Mouse (Mus musculus): ENCODE data around the gene Cckar. TPM values are rescaled to one million over a fixed set of nuclear protein-coding genes. Genes with fewer than 3 reads are reported as not detected.

The Cckar gene
- total RNA-seq (2015; ENCODE audit: low replicate concordance), result not detected in 2 replicates
- total RNA-seq (2017; ENCODE audit: low replicate concordance), result not detected in 2 replicates

DNA sequence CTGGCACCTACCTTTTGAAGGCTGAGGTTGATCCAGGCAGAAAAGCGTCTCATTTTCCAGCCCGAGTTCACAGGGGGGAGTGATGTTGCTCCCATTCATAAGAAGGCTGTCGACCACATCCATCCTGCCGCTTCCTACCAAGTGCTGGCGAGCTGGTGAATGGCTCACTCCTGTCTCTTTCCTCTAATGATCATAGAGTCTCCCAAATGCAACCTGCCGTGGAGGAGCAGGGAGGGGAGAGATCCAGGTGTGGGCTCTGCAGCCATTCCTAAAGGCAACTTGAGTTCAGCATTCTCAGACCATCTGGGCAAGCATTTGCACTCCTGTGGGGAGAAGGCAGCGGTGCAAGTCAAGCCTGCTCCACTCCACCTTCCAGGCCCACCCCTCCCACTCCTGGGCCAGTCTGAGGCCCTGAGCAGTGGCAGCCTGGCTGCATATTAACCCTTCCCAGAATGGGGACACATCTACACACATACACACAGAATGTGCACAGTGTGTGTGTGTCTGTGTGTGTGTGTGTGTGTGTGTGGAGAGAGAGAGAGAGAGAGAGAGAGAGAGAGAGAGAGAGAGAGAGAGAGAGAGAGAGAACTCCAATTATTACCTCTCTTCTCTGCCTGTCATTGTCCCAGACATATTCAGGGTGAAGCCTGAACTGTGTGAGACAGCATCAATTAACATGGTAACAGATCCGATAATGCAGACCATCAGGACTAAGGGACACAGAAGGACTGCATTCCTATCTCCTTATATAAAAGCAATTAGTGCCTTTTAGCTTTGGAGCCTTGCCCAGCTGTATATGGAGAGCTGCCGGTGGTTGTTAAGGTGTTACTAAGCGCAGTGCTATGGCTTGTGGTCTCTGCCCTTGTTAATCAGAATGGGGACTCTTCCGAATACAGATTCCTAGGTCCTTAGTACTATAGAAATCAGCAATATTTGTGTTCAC lies at the start of gene Cckar:
TSS of gene Cckar (minus strand) at position 471 of the 943 bp plus-strand sequence.
- no peak for ATAC-seq (replicated peaks; ENCODE audit: low FRiP score, poor library complexity, severe bottlenecking)

DNA sequence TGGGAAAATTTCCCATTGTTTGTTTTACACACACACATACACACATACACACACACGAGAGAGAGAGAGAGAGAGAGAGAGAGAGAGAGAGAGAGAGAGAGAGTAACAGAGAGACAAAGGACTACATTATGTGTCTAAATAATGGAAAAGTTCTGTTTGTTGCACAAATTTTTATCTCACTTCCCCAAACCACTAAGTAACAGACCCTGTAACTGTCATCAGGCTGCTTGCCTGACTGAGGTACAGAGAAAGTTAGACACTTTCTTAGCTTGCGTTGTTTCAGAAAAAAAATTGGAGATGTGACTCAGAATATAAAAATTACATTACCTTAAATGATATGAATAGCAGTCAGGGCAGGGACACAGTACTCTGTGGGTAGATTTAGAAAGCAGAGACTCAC lies 36.6 kb upstream of the Cckar start:
- ATAC-seq (replicated peaks; ENCODE audit: low FRiP score, poor library complexity, severe bottlenecking), result no peak

DNA sequence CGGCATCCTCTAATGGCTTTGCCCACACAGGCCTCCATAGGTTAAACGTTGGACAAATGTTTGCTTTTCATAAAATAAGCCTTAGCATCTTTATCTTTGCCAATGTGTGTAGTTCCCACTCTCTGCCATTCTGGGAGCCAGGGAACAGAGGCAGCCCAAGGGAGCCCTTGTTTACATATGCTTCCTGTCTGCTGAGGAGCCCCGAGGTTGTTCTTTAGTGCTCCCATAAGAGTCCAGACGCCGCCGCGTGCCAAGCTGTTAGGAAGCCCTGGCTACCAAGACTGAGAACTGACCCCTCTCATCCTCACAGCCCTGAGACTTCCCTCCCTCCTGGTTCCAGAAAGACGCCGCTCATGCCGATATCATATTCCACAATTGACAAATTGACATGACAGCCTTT lies 25.4 kb upstream of the Cckar start:
- ATAC-seq (replicated peaks; ENCODE audit: low FRiP score, poor library complexity, severe bottlenecking), result no peak

DNA sequence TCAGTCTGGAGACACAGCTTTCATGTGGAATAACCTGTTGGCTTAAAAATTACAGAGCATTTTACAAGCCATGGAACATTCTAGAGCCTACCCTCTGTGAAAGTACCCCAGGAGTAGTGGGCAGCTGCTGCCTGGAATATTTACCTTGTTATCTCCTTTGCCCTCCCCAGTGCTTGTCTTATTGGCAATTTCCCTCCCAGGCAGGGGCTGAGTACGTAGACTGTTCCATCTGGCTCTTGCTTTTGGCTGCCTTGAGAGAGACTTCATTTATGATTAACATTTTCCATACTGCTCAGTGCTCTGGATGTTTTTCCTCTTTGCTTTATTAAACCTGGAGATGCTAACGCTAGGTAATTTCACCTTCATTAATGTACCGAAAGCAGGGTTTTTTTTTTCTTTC lies 20.1 kb upstream of the Cckar start:
- ATAC-seq (replicated peaks; ENCODE audit: low FRiP score, poor library complexity, severe bottlenecking), result no peak

DNA sequence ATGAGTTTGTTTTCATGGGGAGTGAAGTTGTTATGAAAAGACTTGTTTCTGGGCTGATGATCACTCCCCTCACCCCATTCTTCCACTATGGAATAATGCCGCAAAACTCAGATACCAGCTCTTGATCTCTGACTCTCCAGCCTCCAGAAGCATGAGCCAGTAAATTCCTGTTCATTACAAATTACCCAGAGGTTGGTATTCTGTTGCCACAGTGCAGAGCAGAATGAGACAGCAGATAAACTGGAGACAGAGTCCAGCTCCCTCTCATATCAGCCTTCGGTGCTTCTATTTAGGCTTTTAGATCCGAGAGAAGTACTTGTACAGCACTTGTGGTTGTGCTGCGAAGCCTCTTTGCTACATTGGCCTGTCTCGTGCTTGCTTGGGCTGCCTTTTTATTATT lies 18.5 kb upstream of the Cckar start:
- ATAC-seq (replicated peaks; ENCODE audit: low FRiP score, poor library complexity, severe bottlenecking), result no peak

DNA sequence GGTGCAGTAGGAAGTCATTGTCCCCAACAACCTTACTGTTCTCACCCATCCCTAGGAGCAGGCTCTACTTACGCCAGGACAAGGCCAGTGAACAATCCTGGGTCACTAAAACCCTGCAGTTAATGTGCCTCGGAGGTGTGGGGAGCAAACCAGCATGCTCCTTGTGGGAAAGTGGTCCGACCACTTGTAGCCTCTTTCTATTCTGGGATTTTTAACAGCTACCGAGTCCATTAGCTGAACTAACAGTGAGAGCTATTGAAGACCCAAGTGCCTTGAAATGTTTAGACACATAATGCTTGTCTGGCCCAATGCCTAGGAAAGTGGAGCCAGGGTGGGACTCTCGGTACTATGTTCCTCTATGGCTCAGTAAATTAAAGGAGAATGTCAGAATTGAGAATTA lies 9.0 kb upstream of the Cckar start:
- ATAC-seq (replicated peaks; ENCODE audit: low FRiP score, poor library complexity, severe bottlenecking), result no peak

DNA sequence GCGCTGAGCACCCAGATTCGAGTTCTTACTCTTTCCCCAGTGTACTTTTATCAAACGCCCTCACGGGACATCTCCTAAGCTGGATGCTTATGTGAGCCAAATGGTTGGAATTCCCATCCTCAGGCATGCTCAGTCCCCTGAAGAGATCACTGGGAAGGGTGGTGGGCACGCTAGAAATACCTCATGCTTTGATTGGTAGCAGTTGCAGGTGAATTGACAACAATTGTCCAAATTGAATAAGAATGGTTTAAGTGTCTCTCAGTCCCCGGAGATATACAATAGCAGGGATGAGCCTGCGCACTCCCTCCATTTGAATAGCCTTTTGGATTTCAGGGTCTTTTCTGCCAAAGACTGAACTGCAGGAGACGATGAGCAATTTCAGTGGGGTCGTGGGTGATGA lies 3.8 kb upstream of the Cckar start:
- no peak for ATAC-seq (replicated peaks; ENCODE audit: low FRiP score, poor library complexity, severe bottlenecking)

DNA sequence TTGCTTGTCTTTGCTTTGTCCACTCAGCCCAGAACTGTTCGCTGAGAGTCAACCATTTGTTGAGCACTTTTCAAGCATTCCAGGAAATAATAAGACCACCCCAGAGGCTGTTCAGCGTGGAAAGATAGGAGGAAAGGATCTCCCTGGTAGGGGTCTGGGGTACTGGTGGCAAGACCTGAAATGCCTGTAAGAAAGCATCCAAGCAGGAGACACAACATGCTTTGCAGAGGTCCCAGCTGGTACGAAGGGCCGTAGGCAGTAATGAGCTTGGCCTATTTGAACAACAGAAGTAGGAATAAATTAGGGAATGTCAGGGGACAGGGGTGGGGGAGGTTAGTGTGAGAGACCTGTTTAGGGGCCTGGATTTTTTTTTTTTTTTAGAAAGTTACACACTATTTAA lies 686 bp upstream of the Cckar start:
- ATAC-seq (replicated peaks; ENCODE audit: low FRiP score, poor library complexity, severe bottlenecking), result no peak

DNA sequence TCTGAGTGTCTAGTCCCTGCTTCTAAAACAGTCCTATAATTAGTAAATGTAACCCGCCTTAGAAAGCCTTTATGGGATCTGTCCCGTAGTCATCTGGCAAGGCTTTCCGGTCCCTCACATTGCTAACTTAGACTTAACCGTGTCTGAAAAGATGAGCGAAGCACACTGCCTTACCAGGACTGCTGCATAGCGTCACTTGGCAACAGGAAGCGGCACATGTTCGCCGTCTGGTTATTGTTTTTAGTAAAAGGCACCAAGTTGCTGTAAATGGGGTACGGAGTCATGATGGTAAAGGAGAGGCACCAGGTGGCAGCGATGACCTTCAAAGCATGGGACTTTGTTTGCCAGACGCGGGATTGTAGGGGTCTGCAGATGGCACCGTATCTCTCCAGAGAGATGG lies 4.8 kb downstream of the Cckar start:
- ATAC-seq (replicated peaks; ENCODE audit: low FRiP score, poor library complexity, severe bottlenecking), result no peak

DNA sequence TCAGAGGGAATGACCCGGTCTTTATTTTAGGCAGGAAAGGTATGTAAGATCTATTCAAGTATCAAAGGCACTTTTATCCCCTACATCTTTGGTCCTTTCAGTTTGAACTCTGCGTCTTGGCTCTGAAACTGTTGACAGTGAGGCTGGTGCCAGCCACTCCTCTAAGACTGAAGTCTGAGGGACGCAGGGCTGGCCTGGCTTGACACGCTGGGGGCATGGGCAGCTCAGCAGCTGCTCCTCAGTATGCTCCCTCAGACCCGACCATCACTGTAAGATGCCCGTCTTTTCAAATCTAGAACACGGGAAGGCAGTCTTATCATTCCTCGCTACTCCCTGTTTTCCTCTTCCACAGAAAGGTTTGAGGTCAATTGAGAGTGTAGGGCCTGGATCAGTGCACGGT lies 9.7 kb downstream of the Cckar start:
- ATAC-seq (replicated peaks; ENCODE audit: low FRiP score, poor library complexity, severe bottlenecking), result no peak

DNA sequence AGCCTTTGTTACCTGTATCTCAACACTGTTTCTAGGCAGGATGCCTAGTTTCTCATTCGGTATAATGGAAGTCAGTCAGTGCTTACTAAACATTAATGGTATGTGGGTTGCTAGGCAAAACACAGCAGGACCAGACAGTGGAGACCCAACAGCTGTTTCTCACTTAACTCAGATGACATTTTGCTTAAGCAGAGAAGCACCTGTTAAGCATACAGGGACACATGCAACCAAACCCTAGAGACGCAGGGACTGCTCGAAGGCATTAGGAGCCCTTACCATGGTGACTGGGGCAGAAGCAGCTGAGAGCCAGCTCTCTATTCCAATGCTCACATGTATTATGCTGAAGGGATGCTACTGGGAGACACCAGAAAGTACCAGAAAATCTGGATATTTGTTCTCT lies 10.8 kb downstream of the Cckar start:
- no peak for ATAC-seq (replicated peaks; ENCODE audit: low FRiP score, poor library complexity, severe bottlenecking)

DNA sequence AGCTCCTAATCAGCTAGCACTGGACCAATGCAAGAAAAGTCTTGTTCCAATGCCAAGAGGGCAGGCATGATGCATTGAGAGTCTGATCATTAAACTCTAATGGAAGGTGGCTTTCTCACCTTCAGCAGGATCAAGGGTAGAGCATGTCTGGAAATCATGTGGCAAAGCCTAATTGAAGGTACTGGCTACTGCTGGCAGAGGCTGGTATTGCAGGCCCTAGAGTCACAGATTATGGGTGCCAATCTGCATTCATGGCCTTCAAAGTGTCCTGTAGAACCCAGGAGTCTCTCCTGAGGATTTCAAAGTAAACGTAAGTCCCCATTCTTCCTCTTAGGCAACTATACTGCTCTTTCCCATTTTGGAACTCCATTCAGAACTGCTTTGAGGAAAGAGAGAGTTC lies 14.8 kb downstream of the Cckar start:
- no peak for ATAC-seq (replicated peaks; ENCODE audit: low FRiP score, poor library complexity, severe bottlenecking)

DNA sequence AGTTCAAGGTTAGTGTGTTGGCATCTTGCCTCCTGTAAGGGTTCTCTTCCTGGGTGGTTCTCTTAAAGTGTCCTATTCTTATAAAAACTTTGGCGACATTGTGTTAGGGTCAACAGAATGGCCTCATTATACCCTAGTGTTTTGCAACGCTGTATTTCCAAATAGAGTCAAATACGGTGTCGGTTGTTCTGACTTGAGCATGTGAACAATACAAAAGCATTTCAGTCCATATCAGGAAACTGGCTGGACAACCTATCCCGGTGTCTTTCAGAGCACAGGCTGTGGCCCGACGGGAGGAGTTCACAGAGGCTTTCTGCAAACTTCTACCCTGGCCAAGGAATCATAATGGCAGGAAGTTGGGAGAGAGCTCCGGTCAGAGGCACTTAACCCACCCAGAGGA lies 15.4 kb downstream of the Cckar start:
- ATAC-seq (replicated peaks; ENCODE audit: low FRiP score, poor library complexity, severe bottlenecking), result no peak

DNA sequence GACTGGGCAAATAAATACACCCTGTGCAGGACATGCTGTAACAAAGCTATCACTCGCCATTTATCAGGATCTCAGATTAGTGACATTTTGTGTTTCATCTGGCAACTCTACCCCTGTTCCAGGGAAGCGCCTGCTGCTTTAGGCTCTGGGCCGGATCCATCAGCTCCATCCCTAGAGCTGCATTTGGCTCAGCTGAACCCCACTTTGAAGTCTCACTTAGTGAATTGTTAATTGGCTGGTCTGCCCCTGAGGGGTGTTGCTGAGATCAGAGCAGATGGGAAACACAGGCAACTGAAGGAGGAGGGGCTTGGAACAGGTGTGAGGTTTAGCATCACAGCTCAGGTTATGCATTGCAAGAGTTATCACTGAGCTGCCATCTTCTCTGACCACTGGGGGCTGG lies 15.9 kb downstream of the Cckar start:
- ATAC-seq (replicated peaks; ENCODE audit: low FRiP score, poor library complexity, severe bottlenecking), result no peak

DNA sequence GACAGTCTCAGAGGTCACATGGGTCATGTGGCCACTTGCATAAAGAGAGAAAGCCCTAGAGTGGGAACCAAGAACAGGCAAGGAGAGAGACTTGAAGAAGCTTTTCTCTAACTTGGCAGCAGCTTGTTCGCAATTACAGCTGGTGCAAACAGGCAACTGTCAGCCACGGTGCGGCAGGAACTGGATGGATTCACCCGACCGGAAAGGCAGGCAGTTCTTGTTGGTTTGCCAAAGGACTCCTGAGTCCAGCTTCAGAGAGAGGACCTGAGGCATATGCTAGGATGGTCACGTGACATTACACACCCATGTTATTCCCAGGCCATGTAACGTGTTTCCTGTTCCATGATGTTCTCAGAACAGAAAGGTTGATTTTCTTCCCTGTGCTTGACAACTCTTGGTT lies 19.2 kb downstream of the Cckar start:
- no peak for ATAC-seq (replicated peaks; ENCODE audit: low FRiP score, poor library complexity, severe bottlenecking)

DNA sequence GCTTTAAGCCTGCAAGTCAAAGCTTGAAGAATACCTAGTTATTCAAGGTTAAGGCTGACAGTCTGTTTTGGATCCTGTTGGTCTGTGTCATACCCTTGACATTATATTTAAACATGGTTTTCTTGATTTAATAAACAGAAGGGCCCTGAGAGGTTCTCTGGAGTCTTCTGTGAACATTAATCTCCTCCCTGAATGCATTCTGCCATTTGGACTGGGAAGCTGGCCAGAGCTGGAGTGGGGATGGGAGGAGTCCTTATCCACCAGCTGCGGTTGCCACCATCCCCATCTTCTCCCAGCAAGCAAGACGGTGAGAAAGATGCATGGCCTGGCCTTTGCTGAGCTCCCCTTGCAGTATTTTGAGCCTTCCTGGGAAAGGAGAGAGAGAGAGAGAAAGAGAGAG lies 21.1 kb downstream of the Cckar start:
- ATAC-seq (replicated peaks; ENCODE audit: low FRiP score, poor library complexity, severe bottlenecking), result no peak

DNA sequence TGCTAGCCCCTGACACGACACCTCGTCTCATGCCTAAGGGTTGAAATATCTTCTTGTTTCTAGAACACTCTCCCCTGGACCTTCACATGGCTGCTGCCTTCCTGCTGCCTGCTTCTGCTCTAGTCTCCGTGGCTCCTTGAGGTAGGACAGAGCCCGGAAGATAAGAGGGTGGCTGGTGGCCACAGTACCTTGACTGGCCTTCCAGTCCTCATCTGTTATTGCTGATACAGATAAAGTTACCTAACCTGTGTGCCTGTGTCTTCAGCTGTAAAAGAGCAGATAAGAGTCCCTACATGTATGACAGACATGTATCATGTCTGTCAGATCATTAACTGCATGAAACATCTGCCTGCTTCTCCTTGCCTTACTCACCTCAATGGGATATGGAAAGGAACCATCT lies 21.9 kb downstream of the Cckar start:
- no peak for ATAC-seq (replicated peaks; ENCODE audit: low FRiP score, poor library complexity, severe bottlenecking)

DNA sequence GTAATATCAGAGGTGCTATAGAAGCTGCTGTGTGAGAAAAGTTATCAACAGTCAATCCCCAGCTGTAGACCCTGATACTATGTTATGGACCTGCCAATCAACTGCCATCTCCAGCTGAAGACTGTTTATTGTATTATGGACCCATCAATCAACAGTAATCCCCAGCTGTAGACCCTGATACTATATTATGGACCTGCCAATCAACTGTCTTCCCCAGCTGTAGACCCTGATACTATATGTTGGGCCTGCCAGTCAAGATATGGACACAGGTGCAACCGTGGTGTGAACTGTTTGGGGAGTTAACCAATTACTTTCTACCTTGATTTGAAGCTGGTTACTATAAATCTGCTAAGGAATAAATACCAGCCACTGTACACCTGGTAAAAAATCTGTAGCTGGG lies 23.1 kb downstream of the Cckar start:
- no peak for ATAC-seq (replicated peaks; ENCODE audit: low FRiP score, poor library complexity, severe bottlenecking)

DNA sequence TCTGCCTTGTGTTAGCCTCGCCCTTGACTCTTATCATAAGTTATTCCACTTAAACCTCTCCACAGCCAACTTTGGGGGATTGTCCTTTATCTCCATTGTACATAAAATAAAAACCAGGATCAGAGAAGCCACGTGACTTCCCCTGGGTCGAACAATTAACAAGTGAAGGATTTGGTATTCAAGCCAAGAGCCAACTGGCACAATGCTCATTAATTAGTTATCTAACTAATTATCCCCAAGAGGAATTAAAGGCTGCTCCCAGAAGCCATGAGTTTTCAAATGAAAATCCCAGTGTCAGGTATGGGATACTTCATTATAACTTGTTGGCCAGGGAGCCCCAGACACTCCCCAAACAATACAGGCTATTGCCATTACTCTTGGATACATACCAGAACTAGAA lies 23.6 kb downstream of the Cckar start:
- no peak for ATAC-seq (replicated peaks; ENCODE audit: low FRiP score, poor library complexity, severe bottlenecking)

DNA sequence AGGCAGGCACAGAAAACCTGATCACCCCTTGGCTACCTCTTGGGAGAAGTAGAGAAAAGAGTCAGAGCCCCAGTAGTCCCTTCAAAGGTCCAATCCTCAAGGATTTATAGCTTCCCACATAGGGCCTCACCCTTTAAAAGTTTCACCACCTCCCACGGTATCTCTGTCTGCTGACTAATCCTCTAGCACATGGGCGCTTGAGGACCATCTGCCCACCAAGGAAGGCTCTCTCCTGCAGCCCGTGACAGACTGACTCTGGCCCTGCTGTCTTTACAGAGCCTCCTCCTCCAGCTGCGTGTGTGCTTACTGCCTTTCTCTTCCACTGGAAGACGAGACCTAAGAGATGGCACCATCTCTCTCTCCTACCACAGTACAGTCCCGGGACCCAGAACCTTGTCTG lies 27.9 kb downstream of the Cckar start:
- no peak for ATAC-seq (replicated peaks; ENCODE audit: low FRiP score, poor library complexity, severe bottlenecking)

DNA sequence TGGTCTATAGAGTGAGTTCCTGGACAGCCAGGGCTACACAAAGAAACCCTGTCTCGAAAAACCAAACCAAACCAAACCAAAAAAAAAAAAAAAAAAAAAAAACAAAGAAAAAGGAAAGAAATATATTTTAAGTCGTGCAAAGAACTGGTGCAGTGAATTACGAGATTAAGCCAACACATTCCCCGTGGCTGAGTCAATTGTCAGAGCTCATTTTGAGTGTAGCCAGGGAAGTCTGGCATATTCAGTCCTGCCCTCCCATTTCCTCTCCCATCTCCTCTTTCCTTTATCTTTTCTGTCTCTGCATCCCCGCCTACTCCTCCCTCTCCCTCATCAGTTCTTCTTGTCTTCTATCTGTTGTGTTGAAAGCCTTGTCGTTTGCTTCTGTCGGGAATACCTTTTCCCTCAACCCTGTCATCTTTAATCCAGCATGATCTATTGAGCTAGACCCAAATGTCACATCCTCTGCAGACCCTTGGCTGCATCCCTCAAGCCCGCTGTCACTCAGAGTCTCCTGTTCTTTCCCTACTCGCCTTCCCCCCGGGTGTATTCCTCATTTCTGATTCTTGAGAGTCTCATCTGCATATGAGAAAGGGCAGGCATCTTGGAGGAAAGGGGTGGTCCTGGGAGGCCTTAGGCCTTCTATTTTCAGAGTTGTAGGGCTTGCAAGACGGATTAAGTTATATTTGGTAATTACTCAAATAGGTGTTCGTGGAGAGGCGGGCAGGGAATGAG lies 29.3 kb downstream of the Cckar start:
- no peak for ATAC-seq (replicated peaks; ENCODE audit: low FRiP score, poor library complexity, severe bottlenecking)
